Mouse (Mus musculus) frontal cortex, postnatal 25 days (tissue): ENCODE data around the gene Srrm1.
"Not testable (repeated sequence)": the region's sequence is repeated elsewhere in the genome, so short reads cannot be mapped to it uniquely, and the experiment has no call there.

Experiments used
- DNase-seq, 2 experiments: peaks; one replicate each; pipeline ENCODE4 v3.0.0; 2022; ENCODE audit warnings: low spot score in 2 of 2

Gene Srrm1

GRCm38 (mm10) chr4:135300248-135301041 is 52.7 kb downstream of the Srrm1 start:
- no peak for DNase-seq

DNA sequence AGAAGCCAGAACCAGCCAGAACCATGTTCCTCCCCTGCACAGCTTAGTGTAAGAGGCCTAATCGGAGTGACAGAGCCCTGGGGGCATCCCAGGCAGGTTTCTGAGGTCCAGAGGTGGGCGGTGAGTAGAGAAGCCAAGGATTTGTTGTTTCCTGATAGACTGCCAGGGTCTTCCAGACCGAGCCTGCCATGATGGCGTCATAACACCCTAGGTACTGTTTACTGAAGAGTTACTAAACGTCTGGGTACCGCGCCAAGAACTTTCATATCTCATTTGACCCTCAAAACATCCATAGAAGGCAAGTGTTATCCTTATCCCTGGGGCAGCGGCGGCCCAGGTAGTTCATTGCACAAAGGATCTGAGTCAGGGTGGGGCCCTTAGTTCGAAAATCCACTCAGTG is 54.4 kb downstream of the Srrm1 start:
- DNase-seq: no peak

GRCm38 (mm10) chr4:135297931-135298546 is 55.1 kb downstream of the Srrm1 start:
- peak; percentile 25 to 27 for DNase-seq

GRCm38 (mm10) chr4:135297146-135297545 is 56.0 kb downstream of the Srrm1 start:
- DNase-seq: no peak

DNA sequence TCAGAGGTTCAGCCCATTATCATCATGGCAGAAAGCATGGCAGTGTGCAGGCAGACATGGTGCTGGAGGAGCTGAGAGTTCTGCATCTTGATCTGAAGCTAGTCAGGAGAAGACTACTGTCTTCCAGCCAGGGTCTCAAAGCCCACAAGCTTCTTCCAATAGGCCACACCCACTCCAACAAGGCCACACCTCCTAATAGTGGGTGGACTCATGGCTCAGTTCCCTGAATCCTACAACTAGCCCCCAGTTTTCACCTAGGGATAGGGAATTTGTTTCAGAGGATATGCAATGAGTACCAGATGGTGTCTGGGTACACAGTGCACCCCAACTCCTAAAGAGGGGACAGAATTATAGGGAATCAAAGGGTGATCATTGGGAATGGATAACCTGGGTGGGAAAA is 56.6 kb downstream of the Srrm1 start:
- no peak for DNase-seq

DNA sequence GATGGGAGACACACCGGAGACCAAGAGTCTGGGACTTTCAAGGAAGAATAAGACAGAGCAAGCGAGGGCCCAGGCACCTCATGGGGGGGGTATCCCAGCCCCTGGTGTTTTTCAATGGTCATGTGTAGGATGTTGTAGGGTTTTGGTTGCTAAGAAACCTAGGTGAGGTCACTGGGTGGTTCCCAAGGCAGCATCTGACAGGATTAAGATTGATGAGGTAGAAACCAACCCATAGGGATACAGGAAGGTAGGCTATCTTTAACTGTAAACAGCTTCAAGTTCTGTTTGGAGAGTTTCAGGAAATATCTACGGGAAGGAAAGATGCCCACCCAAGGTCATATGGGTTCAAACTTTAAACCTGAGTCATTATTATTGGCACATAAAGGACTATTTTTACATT is 59.3 kb downstream of the Srrm1 start:
- DNase-seq: no peak

GRCm38 (mm10) chr4:135292477-135293089 is 60.5 kb downstream of the Srrm1 start:
- no peak for DNase-seq

- no peak for DNase-seq
These were observed 61.3 kb downstream of the Srrm1 start for GRCm38 (mm10) chr4:135291841-135292240.

- DNase-seq: no peak
These were observed 61.9 kb downstream of the Srrm1 start for GRCm38 (mm10) chr4:135291199-135291598.

DNA sequence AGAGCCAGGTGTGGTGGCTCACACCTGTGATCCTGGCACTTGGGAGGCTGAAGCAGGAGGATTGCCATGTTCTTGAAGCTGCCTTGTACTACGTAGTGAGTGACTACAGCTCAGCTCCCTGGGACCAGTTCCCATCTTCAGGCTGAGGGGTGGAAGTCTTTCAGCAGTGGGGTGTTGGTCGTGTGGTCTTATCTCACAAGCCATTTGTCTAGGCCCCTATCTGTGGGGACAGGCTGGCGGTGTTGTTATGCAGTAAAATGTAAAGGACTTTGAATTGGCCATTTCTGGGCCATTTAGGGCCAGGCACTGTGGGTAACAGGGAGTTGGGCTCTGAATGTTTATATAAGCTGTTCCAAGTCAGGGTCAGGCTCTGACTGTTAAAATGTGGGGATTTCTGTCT is 65.1 kb downstream of the Srrm1 start:
- no peak for DNase-seq

DNA sequence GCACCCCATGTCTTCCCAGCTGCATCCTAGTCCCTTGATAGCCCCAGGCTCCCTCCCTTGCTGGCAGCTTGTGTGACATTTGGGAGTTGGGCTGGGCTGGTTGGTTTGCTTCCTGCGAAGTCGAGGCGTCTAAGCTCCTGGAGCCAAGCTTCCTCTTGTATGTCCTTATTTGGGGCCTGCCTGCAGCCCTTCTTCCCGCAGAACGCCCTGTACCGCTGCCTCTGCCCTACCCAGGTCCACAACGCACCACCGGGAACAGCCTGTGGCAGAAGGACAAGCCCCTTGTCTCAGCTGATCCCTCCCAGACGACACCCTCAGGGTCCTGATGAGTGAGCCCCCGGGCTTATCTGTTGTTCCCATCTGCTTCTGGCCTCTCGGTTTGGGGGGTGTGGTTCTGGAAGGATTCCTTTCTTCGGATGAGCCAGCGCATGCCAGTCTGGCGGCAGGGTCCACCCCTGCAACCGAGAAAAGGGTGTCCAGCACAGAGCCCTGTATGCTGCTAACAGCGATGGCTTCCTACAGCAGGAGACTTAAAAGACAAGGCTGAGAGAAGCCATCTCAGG is 66.2 kb downstream of the Srrm1 start:
- no peak for DNase-seq

- no peak for DNase-seq
These were observed 67.0 kb downstream of the Srrm1 start for GRCm38 (mm10) chr4:135286033-135286622.

GRCm38 (mm10) chr4:135285436-135285835 is 67.7 kb downstream of the Srrm1 start:
- no peak for DNase-seq

DNA sequence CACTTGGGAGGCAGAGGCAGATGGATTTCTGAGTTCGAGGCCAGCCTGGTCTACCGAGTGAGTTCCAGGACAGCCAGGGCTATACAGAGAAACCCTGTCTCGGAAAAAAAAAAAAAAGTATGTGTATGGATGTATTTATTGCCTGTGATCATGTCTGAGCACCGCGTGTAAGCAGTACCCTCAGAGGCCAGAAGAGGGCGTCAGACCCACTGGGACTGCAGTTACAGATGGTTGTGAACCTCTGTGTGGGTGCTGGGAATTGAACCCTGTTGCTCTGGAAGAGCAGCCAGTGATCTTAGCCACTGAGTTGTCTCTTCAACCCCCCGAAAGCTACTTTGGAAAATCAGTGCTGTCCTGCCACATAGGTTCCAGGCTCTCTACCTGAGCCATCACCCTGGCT is 69.2 kb downstream of the Srrm1 start:
- no peak for DNase-seq

- no peak for DNase-seq
These were observed 69.7 kb downstream of the Srrm1 start for GRCm38 (mm10) chr4:135283417-135283816.

DNA sequence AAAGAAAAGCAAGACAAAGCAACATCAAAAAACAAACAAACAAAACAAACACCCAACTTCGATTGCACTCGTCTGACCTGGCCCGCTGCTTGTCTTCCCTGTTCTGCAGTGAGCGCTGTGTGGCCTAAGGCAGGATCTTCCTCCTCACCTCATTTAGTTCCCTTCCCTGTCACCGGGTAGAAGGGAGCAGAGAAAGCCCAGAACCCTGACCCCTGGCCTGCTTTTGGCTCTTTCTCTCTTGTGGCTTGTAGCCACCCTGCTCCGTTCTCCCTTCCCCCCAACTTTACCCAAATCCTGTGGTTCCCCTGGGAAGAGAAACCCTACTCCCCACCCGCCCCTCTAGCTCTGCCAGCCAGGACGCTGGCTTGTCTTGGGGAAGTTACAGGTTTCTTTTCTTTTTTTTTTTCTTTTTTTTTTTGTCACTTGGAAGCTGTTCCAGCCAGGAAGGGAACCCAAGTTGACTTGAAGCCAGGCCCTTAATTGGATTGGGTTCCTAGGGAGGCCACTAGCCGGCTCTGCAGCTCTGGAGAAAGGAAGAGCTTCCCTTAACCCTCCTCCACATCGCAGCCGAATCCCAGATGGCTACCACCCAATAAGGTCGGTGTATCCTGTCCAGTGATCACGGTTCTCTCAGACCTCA is 70.3 kb downstream of the Srrm1 start:
- no peak for DNase-seq

DNA sequence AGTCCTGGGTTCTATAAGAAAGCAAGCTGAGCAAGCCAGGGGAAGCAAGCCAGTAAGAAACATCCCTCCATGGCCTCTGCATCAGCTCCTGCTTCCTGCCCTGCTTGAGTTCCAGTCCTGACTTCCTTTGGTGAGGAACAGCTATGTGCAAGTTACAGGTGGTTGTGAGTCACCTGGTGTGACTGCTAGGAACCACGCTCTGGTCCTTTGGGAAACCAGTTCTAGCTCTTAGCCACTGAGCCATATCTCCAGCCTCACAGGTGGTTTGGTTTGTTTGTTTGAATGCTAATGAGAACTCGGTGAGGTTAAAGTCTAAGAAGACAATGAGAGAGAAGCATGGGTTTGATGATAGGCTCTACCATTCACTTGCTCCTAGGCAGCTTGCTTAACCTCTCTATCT is 73.1 kb downstream of the Srrm1 start:
- not testable (repeated sequence) for DNase-seq

- DNase-seq: no peak
These were observed 76.3 kb downstream of the Srrm1 start for GRCm38 (mm10) chr4:135276681-135277379.

DNA sequence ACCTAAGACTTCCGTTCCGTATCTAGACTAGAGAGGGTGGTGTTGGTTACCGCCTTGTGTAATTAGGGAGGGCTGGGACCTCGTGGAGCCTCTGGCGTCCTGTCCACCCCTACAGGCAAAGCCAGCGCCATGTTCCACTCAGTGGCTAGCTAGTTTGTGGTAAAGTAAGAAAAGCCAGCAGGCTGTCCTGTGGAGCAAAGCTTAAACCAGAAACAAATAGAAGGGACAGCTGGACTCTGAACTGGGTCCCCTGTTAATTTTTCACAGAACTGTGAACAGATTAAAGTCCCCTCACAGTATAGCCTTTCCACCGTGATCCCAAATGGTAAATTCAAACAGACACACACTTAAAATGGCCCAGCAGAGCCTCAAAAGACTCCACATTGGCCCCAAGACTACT is 78.4 kb downstream of the Srrm1 start:
- no peak for DNase-seq

DNA sequence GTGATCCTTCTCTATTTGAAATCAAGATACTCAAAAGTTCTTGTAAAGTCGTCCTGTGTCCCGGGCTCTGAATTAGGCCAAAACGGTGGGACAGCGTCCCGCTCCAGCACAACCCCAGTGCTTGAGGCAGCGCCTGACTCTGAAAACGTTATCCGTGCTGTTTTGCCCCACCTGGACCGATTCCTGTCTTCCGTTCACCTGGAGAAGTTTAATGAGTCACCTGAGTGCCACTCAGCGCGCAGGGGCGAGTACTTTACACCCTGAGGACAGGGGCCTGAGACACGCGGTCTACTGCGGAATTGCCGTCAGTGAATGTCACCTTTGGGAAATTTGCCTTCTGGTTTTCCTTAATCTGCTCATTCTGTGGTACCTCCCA is 79.8 kb downstream of the Srrm1 start:
- no peak for DNase-seq

DNA sequence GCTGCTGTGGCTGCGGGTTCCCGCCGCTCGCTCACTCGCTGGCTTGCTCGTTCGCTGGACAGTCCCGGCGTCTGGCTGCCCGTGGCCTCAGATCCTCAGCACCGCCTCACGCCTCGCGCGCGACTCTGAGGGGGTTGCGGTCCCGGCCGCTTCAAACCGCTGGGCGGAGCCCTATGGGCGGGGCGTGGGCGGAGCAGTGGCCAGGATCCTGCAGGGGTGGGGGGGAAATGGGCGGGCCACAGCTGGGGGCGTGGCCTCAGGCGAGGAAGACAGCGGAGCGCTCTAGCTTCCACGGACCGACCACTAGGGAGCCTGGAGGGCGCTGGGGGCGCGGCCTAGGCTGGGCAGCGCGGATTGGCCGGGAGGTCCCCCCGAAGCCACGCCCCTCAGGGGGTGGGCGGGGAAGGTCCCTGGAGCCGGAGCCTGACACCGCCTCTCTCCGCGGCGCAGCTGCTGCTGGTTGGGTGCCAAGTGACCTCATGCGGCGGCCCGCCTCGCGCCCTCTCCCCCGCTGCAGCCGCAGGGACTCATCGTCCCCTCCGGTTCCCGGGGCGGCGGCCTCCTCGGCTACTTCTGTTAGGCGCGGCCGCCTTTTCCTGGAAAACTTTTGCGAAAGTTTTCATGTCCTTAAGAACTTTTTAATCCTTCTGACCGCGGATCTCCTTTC is 80.3 kb downstream of the Srrm1 start, which contains the start of gene Clic4:
Gene Clic4, minus strand, starts transcription at position 175 of the 667 bp plus-strand sequence.
- peak; percentile 80 to 91 for DNase-seq
